8 mouse cellular contexts compared by ENCODE assay signal in genomic region chr10:37314746-37315430, GRCm38 (mm10).
DNase-seq lines count a peak whose midpoint lies in the region; ATAC-seq and TF ChIP-seq lines count a peak whose summit lies in the region.

No protein-coding gene starts in this region.

- H3K27me3 ChIP-seq in myocyte (ENCODE audit: control insufficient read depth, insufficient read depth, insufficient read length): no peaks in the 10 kb centered on the region
- no peaks in the 10 kb centered on the region for H3K27me3 ChIP-seq in intestine, embryonic 16.5 days (replicated peaks; ENCODE audit: control insufficient read depth, insufficient read depth, low read length)

- H3K4me2 ChIP-seq in myocyte (ENCODE audit: low read depth): peak overlapping the region; percentile 53
- H3K4me2 ChIP-seq in intestine, embryonic 16.5 days (ENCODE audit: low read depth, low read length): no peak overlapping the region

- H3K27ac ChIP-seq in gastrocnemius, adult 2 months: no peak overlapping the region
- peak overlapping the region; percentile 14; the same call in 1 of the 2 replicates for H3K27ac ChIP-seq in embryonic fibroblast, embryonic 13.5 days (ENCODE audit: insufficient read depth, low read length)
- H3K27ac ChIP-seq in layer of hippocampus, adult 2 months: no peak overlapping the region
- no peak overlapping the region for H3K27ac ChIP-seq in intestine, embryonic 16.5 days (ENCODE audit: low read length)

- no peak overlapping the region for H3K4me3 ChIP-seq in gastrocnemius, adult 2 months
- H3K4me3 ChIP-seq in embryonic fibroblast, embryonic 13.5 days (ENCODE audit: insufficient read depth, low read length): no peak overlapping the region
- H3K4me3 ChIP-seq in layer of hippocampus, adult 2 months: no peak overlapping the region
- H3K4me3 ChIP-seq in myocyte: no peak overlapping the region
- no peak overlapping the region for H3K4me3 ChIP-seq in intestine, embryonic 16.5 days (ENCODE audit: low read length)

- DNase-seq in gastrocnemius, adult 2 months: peak; percentile 27
- no peak for DNase-seq in gastrocnemius, adult 18-20 months (ENCODE audit: low spot score)
- DNase-seq in adrenal gland, adult (ENCODE audit: inconsistent age in 2 of 2, low spot score in 1 of 2): peak; percentile 26 to 68
- peak; percentile 49 to 55 for DNase-seq in layer of hippocampus, adult 2 months (ENCODE audit: low spot score in 2 of 2)
- DNase-seq in urinary bladder, postnatal 25 days (ENCODE audit: low spot score): no peak

- no peaks in the 10 kb centered on the region for H3K79me2 ChIP-seq in myocyte (ENCODE audit: control insufficient read depth, insufficient read depth)

- no peak overlapping the region for H3K9ac ChIP-seq in intestine, embryonic 16.5 days (ENCODE audit: low read depth, low read length)

- intact Hi-C loops in gastrocnemius, adult 2 months (cut with DNase I): no loop called here

- no peaks in the 10 kb centered on the region for H3K9me3 ChIP-seq in intestine, embryonic 16.5 days (ENCODE audit: control insufficient read depth, low read length)

- ATAC-seq in intestine, embryonic 16.5 days: no peak

- 78% methylated on average over 5 of the region's 5 CpGs for WGBS in intestine, embryonic 16.5 days

- H3K36me3 ChIP-seq in myocyte (ENCODE audit: control insufficient read depth, insufficient read depth): no peaks in the 10 kb centered on the region
- H3K36me3 ChIP-seq in intestine, embryonic 16.5 days (ENCODE audit: control insufficient read depth, insufficient read depth, low read length): no peaks in the 10 kb centered on the region

- no peaks in the 10 kb centered on the region for H3K4me1 ChIP-seq in embryonic fibroblast, embryonic 13.5 days (ENCODE audit: control insufficient read depth, insufficient read depth, low read length)
- H3K4me1 ChIP-seq in intestine, embryonic 16.5 days (ENCODE audit: control insufficient read depth, insufficient read depth, low read length): no peaks in the 10 kb centered on the region

- no peak overlapping the region for H3ac ChIP-seq in myocyte (ENCODE audit: control insufficient read depth, insufficient read length)

- no peak for TF ChIP-seq POLR2A in embryonic fibroblast, embryonic 13.5 days (IDR thresholded peaks at IDR 0.05; ENCODE audit: low read depth, low read length)
- TF ChIP-seq POLR2A in myocyte (IDR thresholded peaks at IDR 0.05; ENCODE audit: insufficient read length, low read depth): no peak

- no peak for TF ChIP-seq CTCF in gastrocnemius, adult 2 months (IDR thresholded peaks at IDR 0.05)
- no peak for TF ChIP-seq CTCF in embryonic fibroblast, embryonic 13.5 days (IDR thresholded peaks at IDR 0.05; ENCODE audit: borderline replicate concordance, insufficient read depth, low read length)
- peak; percentile 39 for TF ChIP-seq CTCF in layer of hippocampus, adult 2 months (conservative IDR thresholded peaks at IDR 0.05)

TF ChIP-seq in myocyte, 11 proteins besides CTCF, POLR2A, EP300 and RAD21:
- TF ChIP-seq MYOG (IDR thresholded peaks at IDR 0.05; ENCODE audit: control insufficient read depth in 1 of 3, insufficient read depth in 1 of 3, insufficient read length in 2 of 3, low read depth in 2 of 3): no peak
- TF ChIP-seq MAX (IDR thresholded peaks at IDR 0.05; ENCODE audit: low read depth): no peak

Comparison
In these comparisons a context has a peak if more than half of its experiments do, and no peak if none do; other contexts are left out.
1. DNase-seq: peak in gastrocnemius, adult 2 months (single experiment), adrenal gland, adult (2 of 2) and layer of hippocampus, adult 2 months (2 of 2); none in gastrocnemius, adult 18-20 months (single experiment) and urinary bladder, postnatal 25 days (single experiment).